Mouse (Mus musculus): ENCODE measurements around the gene Rad9b. TPM values are rescaled to one million over a fixed set of nuclear protein-coding genes. Genes with fewer than 3 reads are reported as not detected.

Rad9b gene
- polyA plus RNA-seq, 1 experiment from 2014 or later, result 12.2 TPM

DNA sequence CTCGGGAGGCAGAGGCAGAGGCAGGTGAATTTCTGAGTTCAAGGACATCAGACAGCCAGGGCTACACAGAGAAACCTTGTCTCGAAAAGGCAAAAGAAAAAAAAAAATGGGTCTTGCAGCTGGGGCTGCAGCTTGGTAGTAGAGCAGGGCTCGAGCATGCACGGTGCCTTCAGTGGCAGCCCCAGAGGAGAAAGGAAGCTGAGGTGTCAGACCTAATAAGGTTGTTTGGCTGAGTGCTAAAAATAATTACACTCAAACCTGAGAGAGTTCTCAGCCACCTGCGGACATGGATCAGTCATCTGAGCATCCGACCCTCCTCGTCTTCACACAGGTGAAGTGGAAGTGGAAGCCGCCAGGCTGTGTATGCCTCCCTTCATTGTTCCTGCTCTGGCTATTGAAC, 43.3 kb downstream of the Rad9b start:
- peaks cover 9% of the 10 kb centered on the region for H3K4me1 ChIP-seq (ENCODE audit: control insufficient read depth, insufficient read depth, low read length)
- 90% methylated on average over 8 of the region's 8 CpGs for WGBS
- no peak overlapping the region for H3K27ac ChIP-seq (ENCODE audit: low read depth, low read length)
- no peaks in the 10 kb centered on the region for H3K9me3 ChIP-seq (ENCODE audit: control insufficient read depth, low read length)
- H3K36me3 ChIP-seq (ENCODE audit: control insufficient read depth, insufficient read depth, low read length), result peaks cover 19% of the 10 kb centered on the region
- H3K9ac ChIP-seq (ENCODE audit: low read depth, low read length), result no peak overlapping the region
- no peaks in the 10 kb centered on the region for H3K27me3 ChIP-seq (ENCODE audit: control insufficient read depth, insufficient read depth, low read length)
- no peak overlapping the region for H3K4me3 ChIP-seq (ENCODE audit: low read length)
- no peak for ATAC-seq (ENCODE audit: low FRiP score, low TSS enrichment)
- H3K4me2 ChIP-seq (replicated peaks; ENCODE audit: low read depth, low read length), result no peak overlapping the region

DNA sequence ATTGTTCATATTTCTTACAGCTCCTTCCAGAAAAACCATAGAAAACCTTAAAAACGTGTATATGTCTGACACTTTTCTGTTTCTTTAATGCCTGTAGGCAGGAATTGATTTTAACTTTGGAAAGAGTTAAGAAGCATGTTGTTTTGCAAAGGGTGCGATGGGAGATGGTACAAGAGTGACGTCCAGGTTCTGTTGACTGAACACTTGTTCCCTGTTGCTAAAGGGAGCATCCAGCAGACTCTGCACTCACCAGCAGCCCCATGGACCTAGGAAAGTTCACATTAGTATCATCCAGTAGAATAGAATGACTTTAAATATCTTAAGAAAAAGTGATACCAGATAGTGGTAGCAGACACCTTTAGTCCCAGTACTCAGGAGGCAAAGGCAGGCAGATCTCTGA, 47.5 kb downstream of the Rad9b start:
- WGBS, result 95% methylated on average over 3 of the region's 3 CpGs
- H3K9ac ChIP-seq (ENCODE audit: low read depth, low read length), result no peak overlapping the region
- H3K9me3 ChIP-seq (ENCODE audit: control insufficient read depth, low read length), result no peaks in the 10 kb centered on the region
- no peak overlapping the region for H3K27ac ChIP-seq (ENCODE audit: low read depth, low read length)
- ATAC-seq (ENCODE audit: low FRiP score, low TSS enrichment), result no peak
- H3K4me3 ChIP-seq (ENCODE audit: low read length), result no peak overlapping the region
- H3K36me3 ChIP-seq (ENCODE audit: control insufficient read depth, insufficient read depth, low read length), result peaks cover 8% of the 10 kb centered on the region; the same call in 1 of the 2 replicates
- no peak overlapping the region for H3K4me2 ChIP-seq (replicated peaks; ENCODE audit: low read depth, low read length)
- H3K27me3 ChIP-seq (ENCODE audit: control insufficient read depth, insufficient read depth, low read length), result no peaks in the 10 kb centered on the region
- H3K4me1 ChIP-seq (ENCODE audit: control insufficient read depth, insufficient read depth, low read length), result peaks cover 5% of the 10 kb centered on the region; the same call in 1 of the 2 replicates

DNA sequence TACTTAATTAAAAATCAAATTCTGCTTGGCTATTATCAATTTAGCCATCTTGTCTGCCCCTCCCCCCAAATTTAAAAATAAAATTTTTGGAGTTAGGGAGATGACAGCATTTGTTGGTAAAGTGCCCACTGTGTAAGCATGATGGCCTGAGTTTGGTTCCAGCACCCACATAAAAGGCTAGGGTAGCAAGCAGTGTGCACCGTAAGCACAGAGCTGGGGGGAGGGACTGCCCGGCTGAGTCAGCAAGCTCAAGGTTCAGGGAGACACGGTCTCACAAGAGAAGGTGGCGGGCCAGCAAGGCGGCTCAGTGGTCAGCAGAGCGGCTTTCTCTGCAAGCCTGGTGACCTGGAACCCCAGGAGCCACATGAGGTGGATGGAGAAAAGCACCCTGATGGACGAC, 48.6 kb downstream of the Rad9b start:
- no peak overlapping the region for H3K4me2 ChIP-seq (replicated peaks; ENCODE audit: low read depth, low read length)
- no peaks in the 10 kb centered on the region for H3K9me3 ChIP-seq (ENCODE audit: control insufficient read depth, low read length)
- ATAC-seq (ENCODE audit: low FRiP score, low TSS enrichment), result no peak
- no peak overlapping the region for H3K9ac ChIP-seq (ENCODE audit: low read depth, low read length)
- H3K27me3 ChIP-seq (ENCODE audit: control insufficient read depth, insufficient read depth, low read length), result no peaks in the 10 kb centered on the region
- H3K4me3 ChIP-seq (ENCODE audit: low read length), result no peak overlapping the region
- H3K4me1 ChIP-seq (ENCODE audit: control insufficient read depth, insufficient read depth, low read length), result peaks cover 5% of the 10 kb centered on the region; the same call in 1 of the 2 replicates
- H3K27ac ChIP-seq (ENCODE audit: low read depth, low read length), result no peak overlapping the region
- H3K36me3 ChIP-seq (ENCODE audit: control insufficient read depth, insufficient read depth, low read length), result peaks cover 5% of the 10 kb centered on the region; the same call in 1 of the 2 replicates
- 88% methylated on average over 7 of the region's 7 CpGs for WGBS

DNA sequence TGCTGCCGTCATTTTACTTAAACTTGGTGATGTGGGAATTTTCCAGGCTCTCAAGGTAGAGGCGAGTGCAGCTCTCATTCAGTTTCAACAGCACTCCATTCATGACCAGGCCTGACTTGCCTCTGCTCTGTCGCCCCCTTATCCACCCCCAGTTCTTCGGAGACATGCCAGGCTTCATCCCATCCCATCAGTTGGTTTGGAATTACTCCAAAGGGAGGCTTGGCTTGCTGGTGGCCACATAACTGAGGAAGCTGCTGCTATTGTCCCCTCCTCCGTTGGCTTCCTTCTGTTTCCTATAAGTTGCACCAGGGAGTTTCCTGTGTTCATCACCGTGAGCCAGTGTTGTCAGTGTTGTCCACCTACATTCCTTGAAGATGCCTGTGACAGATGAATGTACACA, 49.5 kb downstream of the Rad9b start:
- H3K4me2 ChIP-seq (replicated peaks; ENCODE audit: low read depth, low read length), result no peak overlapping the region
- peaks cover 5% of the 10 kb centered on the region; the same call in 1 of the 2 replicates for H3K4me1 ChIP-seq (ENCODE audit: control insufficient read depth, insufficient read depth, low read length)
- H3K27ac ChIP-seq (ENCODE audit: low read depth, low read length), result no peak overlapping the region
- no peak overlapping the region for H3K9ac ChIP-seq (ENCODE audit: low read depth, low read length)
- H3K27me3 ChIP-seq (ENCODE audit: control insufficient read depth, insufficient read depth, low read length), result no peaks in the 10 kb centered on the region
- peaks cover 3% of the 10 kb centered on the region; the same call in 1 of the 2 replicates for H3K36me3 ChIP-seq (ENCODE audit: control insufficient read depth, insufficient read depth, low read length)
- ATAC-seq (ENCODE audit: low FRiP score, low TSS enrichment), result no peak
- H3K9me3 ChIP-seq (ENCODE audit: control insufficient read depth, low read length), result no peaks in the 10 kb centered on the region
- WGBS, result 82% methylated on average over 6 of the region's 6 CpGs
- no peak overlapping the region for H3K4me3 ChIP-seq (ENCODE audit: low read length)

DNA sequence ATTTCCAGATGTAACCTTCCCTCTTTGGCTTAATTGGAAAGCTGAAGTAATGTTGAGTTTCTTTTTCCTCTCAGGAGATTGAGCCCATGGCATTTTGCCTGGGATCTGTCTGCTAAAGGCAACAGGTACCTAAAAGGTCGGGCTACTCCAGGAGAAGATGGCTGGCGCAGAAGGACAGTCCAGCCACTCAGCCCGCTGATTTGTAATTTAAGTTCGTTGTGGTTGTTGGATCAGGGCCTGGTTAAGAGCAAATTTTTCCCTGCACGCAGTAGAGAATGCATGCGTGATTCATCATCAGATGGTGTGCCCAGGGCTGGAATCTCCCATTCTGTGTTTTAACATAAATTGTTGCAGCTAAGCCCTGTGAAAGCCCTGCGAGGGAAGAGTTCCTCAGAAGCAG, 50.1 kb downstream of the Rad9b start:
- no peak overlapping the region for H3K4me2 ChIP-seq (replicated peaks; ENCODE audit: low read depth, low read length)
- H3K9me3 ChIP-seq (ENCODE audit: control insufficient read depth, low read length), result no peaks in the 10 kb centered on the region
- no peak overlapping the region for H3K4me3 ChIP-seq (ENCODE audit: low read length)
- no peak overlapping the region for H3K9ac ChIP-seq (ENCODE audit: low read depth, low read length)
- H3K4me1 ChIP-seq (ENCODE audit: control insufficient read depth, insufficient read depth, low read length), result peaks cover 5% of the 10 kb centered on the region; the same call in 1 of the 2 replicates
- no peaks in the 10 kb centered on the region for H3K27me3 ChIP-seq (ENCODE audit: control insufficient read depth, insufficient read depth, low read length)
- no peak overlapping the region for H3K27ac ChIP-seq (ENCODE audit: low read depth, low read length)
- ATAC-seq (ENCODE audit: low FRiP score, low TSS enrichment), result no peak
- no peaks in the 10 kb centered on the region; the same call in 1 of the 2 replicates for H3K36me3 ChIP-seq (ENCODE audit: control insufficient read depth, insufficient read depth, low read length)
- WGBS, result 84% methylated on average over 7 of the region's 7 CpGs

DNA sequence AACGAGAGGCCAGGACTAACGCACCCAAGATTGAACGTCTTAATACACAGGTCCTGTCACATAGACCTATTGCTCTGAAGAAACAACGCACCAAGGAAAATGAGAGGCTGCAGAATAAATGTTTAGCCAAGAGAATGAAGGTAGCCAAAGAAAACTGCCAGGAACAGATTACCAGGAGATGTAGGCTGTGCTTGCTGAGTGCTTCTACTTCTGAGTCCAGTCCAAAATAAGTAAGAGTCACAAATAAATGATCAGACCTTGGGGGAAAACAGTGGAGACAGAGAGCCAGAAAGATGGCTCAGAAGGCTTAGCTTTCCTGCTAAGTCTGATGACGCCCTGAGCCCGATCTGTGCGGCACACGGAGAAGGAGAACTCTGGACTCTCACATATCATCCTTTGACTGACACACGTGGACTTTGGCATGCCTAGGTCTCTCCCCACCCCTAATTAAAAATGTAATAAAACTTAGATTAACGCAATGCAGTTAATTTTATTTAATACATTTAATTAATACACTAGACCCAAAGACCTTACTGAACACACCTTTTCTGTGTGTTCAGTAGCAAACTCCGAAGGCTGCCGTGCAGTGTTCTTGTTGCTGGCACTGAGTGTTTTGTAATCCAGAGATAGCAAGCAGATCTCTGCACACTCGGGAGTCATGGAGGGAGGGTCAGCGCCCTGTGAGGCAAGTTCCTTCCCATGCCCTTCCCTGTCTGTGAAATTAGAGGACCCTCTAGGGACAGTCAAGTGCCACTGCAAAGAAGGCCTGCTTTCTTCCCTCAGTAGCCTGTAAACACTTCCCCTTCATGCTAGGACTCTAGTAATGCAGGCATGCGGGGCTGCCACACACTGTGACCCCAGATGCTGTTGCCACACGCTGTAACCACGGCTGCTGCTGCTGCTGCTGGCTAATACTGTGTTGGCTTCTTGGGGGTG, 51.0 kb downstream of the Rad9b start:
- Histone ChIP-seq H3K4me2 (replicated peaks; ENCODE audit: low read depth, low read length) (no peak overlapping the region), H3K4me3 (ENCODE audit: low read length) (no peak overlapping the region), H3K27me3 (ENCODE audit: control insufficient read depth, insufficient read depth, low read length) (no peaks in the 10 kb centered on the region), H3K9ac (ENCODE audit: low read depth, low read length) (no peak overlapping the region), H3K9me3 (ENCODE audit: control insufficient read depth, low read length) (no peaks in the 10 kb centered on the region), H3K27ac (ENCODE audit: low read depth, low read length) (no peak overlapping the region), H3K36me3 (ENCODE audit: control insufficient read depth, insufficient read depth, low read length) (no peaks in the 10 kb centered on the region), H3K4me1 (ENCODE audit: control insufficient read depth, insufficient read depth, low read length) (peaks cover 5% of the 10 kb centered on the region; the same call in 1 of the 2 replicates)
- no peak for ATAC-seq (ENCODE audit: low FRiP score, low TSS enrichment)
- 70% methylated on average over 17 of the region's 17 CpGs for WGBS

DNA sequence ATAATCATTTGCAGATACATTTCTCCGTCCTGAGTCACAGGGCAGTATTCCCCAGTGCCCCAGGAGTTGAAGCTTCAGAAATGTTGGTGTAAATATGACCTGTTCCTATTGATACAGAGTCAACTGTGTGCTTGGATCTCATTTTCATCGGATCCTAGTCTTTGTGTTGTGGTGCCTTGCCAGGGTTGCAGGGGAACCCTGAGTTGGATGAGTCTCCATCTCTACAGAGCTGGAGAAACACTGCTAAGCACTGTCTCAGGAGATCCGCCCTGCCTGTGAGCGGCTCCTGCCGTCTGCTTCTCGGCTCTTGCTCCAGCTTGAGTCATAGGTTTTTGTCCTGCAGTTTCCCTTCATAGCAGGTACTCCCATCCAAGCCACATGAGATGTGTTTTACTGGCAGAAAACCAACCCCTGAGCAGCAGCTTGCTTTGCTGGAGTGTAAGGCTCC, 53.9 kb downstream of the Rad9b start:
- H3K4me3 ChIP-seq (ENCODE audit: low read length), result no peak overlapping the region
- H3K4me1 ChIP-seq (ENCODE audit: control insufficient read depth, insufficient read depth, low read length), result peaks cover 5% of the 10 kb centered on the region; the same call in 1 of the 2 replicates
- no peak overlapping the region for H3K4me2 ChIP-seq (replicated peaks; ENCODE audit: low read depth, low read length)
- 0 out of 2 replicates have a peak, but pooled peaks cover 2% of the 10 kb centered on the region for H3K36me3 ChIP-seq (ENCODE audit: control insufficient read depth, insufficient read depth, low read length)
- H3K27ac ChIP-seq (ENCODE audit: low read depth, low read length), result no peak overlapping the region
- no peak overlapping the region for H3K9ac ChIP-seq (ENCODE audit: low read depth, low read length)
- ATAC-seq (ENCODE audit: low FRiP score, low TSS enrichment), result no peak
- 90% methylated on average over 6 of the region's 6 CpGs for WGBS
- H3K27me3 ChIP-seq (ENCODE audit: control insufficient read depth, insufficient read depth, low read length), result no peaks in the 10 kb centered on the region
- H3K9me3 ChIP-seq (ENCODE audit: control insufficient read depth, low read length), result no peaks in the 10 kb centered on the region

DNA sequence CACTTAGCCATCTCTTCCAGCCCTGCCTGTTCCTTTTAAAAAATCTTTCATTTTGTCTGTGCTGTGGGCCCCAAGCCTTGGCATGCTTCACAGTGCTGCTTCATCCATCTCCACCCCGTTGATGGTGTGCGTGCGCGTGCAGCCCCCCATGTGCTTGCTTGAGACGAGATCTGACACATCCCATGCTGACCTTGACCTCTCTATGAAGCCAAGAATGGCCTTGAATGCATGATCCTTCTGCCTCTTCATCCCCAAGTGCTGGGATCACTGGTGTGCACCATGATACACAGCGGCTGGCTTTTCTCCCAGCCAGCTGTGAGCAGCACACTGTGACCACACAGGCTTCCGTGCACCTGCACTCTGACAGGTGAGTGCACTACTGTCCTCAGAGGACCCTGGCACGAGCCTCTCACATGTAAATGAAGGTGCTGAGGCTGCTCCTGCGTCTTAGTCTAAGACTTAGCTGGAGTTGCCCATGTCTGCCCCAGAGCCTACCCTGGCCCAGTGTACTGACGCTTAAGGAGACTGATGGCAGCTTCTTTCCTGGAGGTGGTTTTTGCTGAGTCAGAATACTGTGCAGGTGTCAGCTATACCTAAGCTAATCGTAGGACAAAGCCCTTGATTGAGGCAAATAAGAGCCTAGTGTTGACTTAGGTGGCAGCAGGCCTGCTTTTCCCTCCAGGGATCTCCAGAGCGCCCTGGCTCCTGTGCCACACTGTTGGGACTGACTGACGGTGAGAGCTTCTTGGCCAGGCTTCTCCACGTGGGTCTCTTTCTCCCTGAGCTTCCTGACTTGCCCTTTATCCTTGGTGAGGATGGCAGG, 58.7 kb downstream of the Rad9b start:
- H3K4me1 ChIP-seq (ENCODE audit: control insufficient read depth, insufficient read depth, low read length), result no peaks in the 10 kb centered on the region
- no peak for ATAC-seq (ENCODE audit: low FRiP score, low TSS enrichment)
- H3K4me3 ChIP-seq (ENCODE audit: low read length), result no peak overlapping the region
- no peak overlapping the region for H3K4me2 ChIP-seq (replicated peaks; ENCODE audit: low read depth, low read length)
- H3K9me3 ChIP-seq (ENCODE audit: control insufficient read depth, low read length), result no peaks in the 10 kb centered on the region
- H3K9ac ChIP-seq (ENCODE audit: low read depth, low read length), result no peak overlapping the region
- 0 out of 2 replicates have a peak, but pooled peaks cover 3% of the 10 kb centered on the region for H3K36me3 ChIP-seq (ENCODE audit: control insufficient read depth, insufficient read depth, low read length)
- H3K27me3 ChIP-seq (ENCODE audit: control insufficient read depth, insufficient read depth, low read length), result no peaks in the 10 kb centered on the region
- H3K27ac ChIP-seq (ENCODE audit: low read depth, low read length), result no peak overlapping the region
- 82% methylated on average over 14 of the region's 14 CpGs for WGBS
